Mouse (Mus musculus) adrenal gland, postnatal 25 days (tissue): Measurements from ENCODE around the gene Tlr3. TPM values are rescaled to one million over a fixed set of nuclear protein-coding genes. Genes with fewer than 3 reads are reported as not detected.

Source experiments
- total RNA-seq: library from RNA; stranded (reverse); gene quantifications from 2 replicates; pipeline ENCODE4 v1.2.3, GENCODE M21; 2021

Tlr3 gene
- total RNA-seq, 1 experiment from 2014 or later = 9.0 TPM

Other genes starting within 250 kb of the Tlr3 start
- 1.4 TPM in 1 of 2 replicates, not detected in the other for gene F11, start 149.0 kb downstream of the Tlr3 start, total RNA-seq
- gene Klkb1, start 116.2 kb downstream of the Tlr3 start, total RNA-seq = 0.81 TPM in 1 of 2 replicates, not detected in the other
- gene Gm45753, start 102.6 kb downstream of the Tlr3 start, total RNA-seq = 0.67 TPM in 1 of 2 replicates, not detected in the other
- gene Cyp4v3, start 77.9 kb downstream of the Tlr3 start, total RNA-seq = 14.7 and 18.7 TPM in 2 replicates
- gene Fam149a, start 28.8 kb downstream of the Tlr3 start, total RNA-seq = 5.9 and 8.0 TPM in 2 replicates
- gene Sorbs2, start 96.7 kb upstream of the Tlr3 start, total RNA-seq = 125 and 131 TPM in 2 replicates